Mouse (Mus musculus): ENCODE data around the gene Zfp628.

- TF ChIP-seq CTCF (IDR thresholded peaks at IDR 0.05; ENCODE audit: low read depth, low read length) (no peak), POLR2A (IDR thresholded peaks at IDR 0.05; ENCODE audit: extremely low read depth, insufficient read depth, low read length) (no peak)
These were observed 14.5 kb upstream of the Zfp628 start for GRCm38 (mm10) chr7:4900523-4900851.
